Mouse (Mus musculus): ENCODE data around the gene Olfr600. TPM values are rescaled to one million over a fixed set of nuclear protein-coding genes. Genes with fewer than 3 reads are reported as not detected.
"Not testable (repeated sequence)": the region's sequence is repeated elsewhere in the genome, so short reads cannot be mapped to it uniquely, and the experiment has no call there.

Gene Olfr600
- not detected for total RNA-seq (2021)
- long read RNA-seq, experiment 1, result 0 reads
- long read RNA-seq, experiment 2, result 0 reads

DNA sequence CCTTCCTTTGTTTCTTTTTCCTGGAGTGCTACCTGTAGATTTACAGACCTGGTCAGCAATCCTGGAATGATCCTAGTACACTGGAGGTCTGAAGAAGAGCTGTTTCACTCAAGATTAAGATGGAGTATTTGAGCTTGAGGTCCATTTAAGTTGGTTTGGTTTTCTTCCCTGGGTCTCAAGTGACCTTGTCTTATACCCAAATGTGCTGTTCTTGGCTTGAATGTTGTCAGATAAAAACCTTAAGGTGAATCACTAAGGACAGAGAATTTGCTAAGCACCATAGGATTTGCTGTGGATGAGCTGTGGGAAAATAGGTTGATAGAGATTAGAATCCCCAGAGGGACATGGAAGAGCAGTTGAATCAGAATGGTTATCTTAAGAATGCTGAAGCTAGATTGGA is at the start of gene Olfr600:
TSS of gene Olfr600 (minus strand) at position 101 of the 400 bp plus-strand sequence.
- intact Hi-C loops (cut with DNase I), result no loop called here
- DNase-seq (ENCODE audit: low spot score in 2 of 2), result no peak

DNA sequence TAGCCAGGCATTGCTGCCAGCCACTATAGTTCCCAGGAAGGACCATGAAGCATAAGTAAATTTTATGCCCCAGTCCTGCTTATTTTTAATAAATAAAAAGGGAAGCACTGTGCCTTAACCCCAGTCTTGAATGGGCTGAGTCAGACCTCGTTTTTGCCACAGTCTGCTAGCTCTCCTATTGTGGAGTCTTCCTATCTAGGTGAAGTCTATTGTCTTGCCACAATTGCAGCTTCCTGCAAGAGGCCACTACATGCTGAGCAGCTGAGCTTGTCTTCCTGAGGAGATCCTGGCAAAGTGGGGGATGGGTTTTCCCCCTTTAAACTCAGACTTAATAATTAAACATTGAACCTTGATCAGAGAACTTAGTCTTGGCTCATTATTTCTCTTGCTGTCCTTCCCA is 49.5 kb upstream of the Olfr600 start:
- intact Hi-C loops (cut with DNase I), result no loop called here
- no peak for DNase-seq (ENCODE audit: low spot score in 2 of 2)

- DNase-seq (ENCODE audit: low spot score in 2 of 2), result no peak
- intact Hi-C loops (cut with DNase I), result no loop called here
Observed at GRCm38 (mm10) chr7:103397758-103398157, 48.3 kb upstream of the Olfr600 start.

GRCm38 (mm10) chr7:103386077-103386476 is 36.6 kb upstream of the Olfr600 start, which contains the start of gene Olfr603:
Gene Olfr603, minus strand, starts transcription at chr7:103386177.
- no peak for DNase-seq (ENCODE audit: low spot score in 2 of 2)
- intact Hi-C loops (cut with DNase I), result no loop called here

DNA sequence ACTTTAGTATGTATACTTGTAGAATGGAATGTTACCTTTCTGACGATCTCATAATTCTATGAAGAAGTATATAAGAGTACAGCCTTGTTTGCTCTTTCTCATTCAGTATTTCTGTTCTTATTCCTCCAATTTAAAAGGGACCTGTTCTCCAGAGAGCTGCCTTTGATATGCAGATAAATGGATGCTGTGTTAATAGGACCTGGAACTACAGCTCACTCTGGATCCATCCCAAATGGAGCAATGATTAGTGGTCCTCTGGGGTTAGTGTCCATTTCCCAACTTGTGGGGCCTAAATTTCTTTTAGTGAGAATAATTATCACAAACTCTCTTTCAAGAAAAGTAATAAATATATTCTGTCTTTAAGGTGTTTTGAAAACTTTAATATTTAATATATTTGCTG is 13.1 kb upstream of the Olfr600 start, which contains the start of gene Olfr601:
TSS of gene Olfr601 (minus strand) at position 101 of the 400 bp plus-strand sequence.
- intact Hi-C loops (cut with DNase I), result no loop called here
- DNase-seq (ENCODE audit: low spot score in 2 of 2), result no peak

DNA sequence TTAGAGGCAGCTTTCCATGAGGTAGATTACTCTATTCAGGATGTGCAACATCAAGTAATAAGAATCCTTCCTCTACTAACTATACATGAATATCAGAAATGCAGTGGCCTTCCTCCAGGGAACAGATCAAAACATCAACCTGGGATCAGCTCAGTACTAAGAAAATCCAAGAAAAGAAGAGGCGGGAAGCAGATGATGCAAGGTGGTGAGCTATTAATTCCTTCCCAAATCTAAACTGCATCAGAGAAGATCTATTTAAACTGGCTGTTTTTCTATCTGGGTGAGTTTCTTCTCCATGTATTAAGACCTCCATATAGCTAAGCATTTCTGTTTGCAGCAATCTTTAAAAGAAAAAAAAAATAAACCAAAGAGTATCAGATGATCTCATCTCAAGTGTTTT is 13.9 kb downstream of the Olfr600 start, which contains the start of gene Olfr599:
TSS of gene Olfr599 (plus strand) at position 301 of the 400 bp plus-strand sequence.
- intact Hi-C loops (cut with DNase I), result no loop called here
- no peak for DNase-seq (ENCODE audit: low spot score in 2 of 2)

- intact Hi-C loops (cut with DNase I), result no loop called here
- no peak for DNase-seq (ENCODE audit: low spot score in 2 of 2)
Observed at GRCm38 (mm10) chr7:103323268-103323667, 26.2 kb downstream of the Olfr600 start, which contains the start of gene Olfr598. Gene Olfr598, plus strand, starts transcription at chr7:103323568.

DNA sequence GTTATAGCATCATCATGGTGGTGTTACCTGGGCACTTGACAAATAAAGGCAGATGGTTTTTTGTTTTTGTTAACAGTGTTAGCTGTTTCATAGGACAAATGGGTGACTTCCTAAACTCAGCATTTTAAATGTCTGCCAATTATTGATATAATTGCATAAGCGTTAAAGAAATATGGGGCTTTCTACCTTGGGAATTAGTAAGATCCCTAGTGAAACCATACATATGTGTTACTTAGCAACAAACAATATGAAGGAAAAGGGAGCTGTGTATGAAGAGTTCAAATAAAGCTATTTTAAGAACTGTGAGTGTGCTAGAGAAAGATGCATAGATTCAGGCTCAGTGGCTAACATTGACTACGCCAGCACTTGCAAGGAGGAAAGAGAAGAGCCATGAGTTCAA is 33.5 kb downstream of the Olfr600 start, which contains the start of gene Olfr597:
TSS of gene Olfr597 (plus strand) at position 301 of the 400 bp plus-strand sequence.
- intact Hi-C loops (cut with DNase I); DNase-seq (ENCODE audit: low spot score in 2 of 2): not testable (repeated sequence)

DNA sequence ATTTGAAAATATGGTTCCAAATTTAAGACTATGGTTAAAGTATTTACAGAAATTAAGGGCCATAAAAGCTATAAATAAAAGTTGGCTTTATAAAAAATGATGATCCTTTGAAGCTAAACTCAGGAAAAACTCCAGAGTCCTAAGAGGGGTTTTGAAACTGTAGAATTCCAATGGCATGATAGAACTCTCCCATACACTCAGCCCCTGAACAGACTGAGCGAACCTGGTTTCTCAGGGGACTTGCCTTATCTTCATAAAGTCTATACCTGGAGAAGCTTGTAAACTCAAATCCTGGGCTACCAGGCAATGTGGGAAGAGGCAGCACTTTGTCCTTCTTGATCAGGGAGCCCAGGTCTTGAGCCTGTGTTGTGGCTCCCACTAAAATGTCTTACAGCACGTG is 44.1 kb downstream of the Olfr600 start, which contains the start of gene Olfr596:
TSS of gene Olfr596 (plus strand) at position 301 of the 400 bp plus-strand sequence.
- intact Hi-C loops (cut with DNase I); DNase-seq (ENCODE audit: low spot score in 2 of 2): not testable (repeated sequence)

Other genes starting within 250 kb of the Olfr600 start
- not detected for gene Olfr586, start 224.0 kb downstream of the Olfr600 start, total RNA-seq (2021)
- gene Olfr588-ps1, start 208.8 kb downstream of the Olfr600 start, total RNA-seq (2021), result not detected
- not detected for gene Olfr589, start 193.3 kb downstream of the Olfr600 start, total RNA-seq (2021)
- not detected for gene Olfr591, start 171.3 kb downstream of the Olfr600 start, total RNA-seq (2021)
- not detected for gene Olfr592, start 164.9 kb downstream of the Olfr600 start, total RNA-seq (2021)
- not detected for gene Olfr593, start 137.8 kb downstream of the Olfr600 start, total RNA-seq (2021)
- gene Olfr594, start 132.7 kb downstream of the Olfr600 start, total RNA-seq (2021), result not detected
- gene Usp17ld, start 97.2 kb downstream of the Olfr600 start, total RNA-seq (2021), result not detected
- not detected for gene Olfr596, start 44.0 kb downstream of the Olfr600 start, total RNA-seq (2021)
- gene Olfr597, start 33.4 kb downstream of the Olfr600 start, total RNA-seq (2021), result not detected
- gene Olfr598, start 26.1 kb downstream of the Olfr600 start, total RNA-seq (2021), result not detected
- not detected for gene Olfr599, start 13.8 kb downstream of the Olfr600 start, total RNA-seq (2021)
- not detected for gene Olfr601, start 13.0 kb upstream of the Olfr600 start, total RNA-seq (2021)
- not detected for gene Olfr603, start 36.5 kb upstream of the Olfr600 start, total RNA-seq (2021)
- not detected for gene Usp17lc, start 65.4 kb upstream of the Olfr600 start, total RNA-seq (2021)
- gene Olfr605, start 95.8 kb upstream of the Olfr600 start, total RNA-seq (2021), result not detected
- gene Olfr606, start 99.4 kb upstream of the Olfr600 start, total RNA-seq (2021), result not detected
- not detected for gene Olfr607, start 114.5 kb upstream of the Olfr600 start, total RNA-seq (2021)
- gene Olfr608, start 120.2 kb upstream of the Olfr600 start, total RNA-seq (2021), result not detected
- not detected for gene Olfr609, start 148.4 kb upstream of the Olfr600 start, total RNA-seq (2021)
- gene Olfr610, start 162.5 kb upstream of the Olfr600 start, total RNA-seq (2021), result not detected
- not detected for gene Olfr611, start 171.2 kb upstream of the Olfr600 start, total RNA-seq (2021)
- not detected for gene Olfr612, start 193.0 kb upstream of the Olfr600 start, total RNA-seq (2021)
- not detected for gene Olfr613, start 198.4 kb upstream of the Olfr600 start, total RNA-seq (2021)
- gene Olfr615, start 206.4 kb upstream of the Olfr600 start, total RNA-seq (2021), result not detected
- gene Olfr616, start 219.5 kb upstream of the Olfr600 start, total RNA-seq (2021), result not detected
- gene Olfr617, start 223.4 kb upstream of the Olfr600 start, total RNA-seq (2021), result not detected
- gene Olfr618, start 240.4 kb upstream of the Olfr600 start, total RNA-seq (2021), result not detected

Measured in left cerebral cortex, postnatal 14 days (tissue).